Mouse (Mus musculus): ENCODE measurements around the gene Sptssa. TPM values are rescaled to one million over a fixed set of nuclear protein-coding genes. Genes with fewer than 3 reads are reported as not detected.

Gene Sptssa
- polyA plus RNA-seq, 1 experiment from 2014 or later = 244 TPM

DNA sequence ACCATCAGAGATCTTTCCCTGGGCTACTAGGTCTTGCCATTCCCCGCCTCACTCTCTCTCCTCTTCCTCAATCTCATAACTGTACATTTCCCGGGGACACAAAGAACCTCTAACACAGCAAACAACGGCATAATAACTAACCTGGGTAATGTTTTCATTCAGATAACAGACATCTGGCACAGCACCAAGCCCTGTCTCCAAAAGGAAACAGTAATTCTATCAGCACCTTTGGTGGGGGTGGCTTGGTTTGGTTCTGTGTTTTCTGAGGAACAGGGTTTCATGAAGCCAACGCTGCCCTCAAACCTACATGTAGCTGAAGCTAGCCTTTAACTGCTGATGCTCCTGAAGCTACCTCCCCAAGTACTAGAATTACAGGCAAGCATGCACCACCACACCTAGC, 2.2 kb downstream of the Sptssa start:
- Histone ChIP-seq H3K4me2 (0 out of 2 replicates have a peak overlapping the region, but pooled peaks have one; percentile 69), H3K4me1 (peaks cover 14% of the 10 kb centered on the region), H3K27ac (no peak overlapping the region), H3K4me3 (peak overlapping the region; percentile 63; the same call in 1 of the 2 replicates), H3K27me3 (no peaks in the 10 kb centered on the region), H3K9ac (no peak overlapping the region), H3K9me3 (no peaks in the 10 kb centered on the region), H3K36me3 (no peaks in the 10 kb centered on the region; the same call in 1 of the 2 replicates)
- ATAC-seq (ENCODE audit: insufficient number of reproducible peaks, low FRiP score, low TSS enrichment, low read depth) = no peak
- 43% methylated on average over 4 of the region's 4 CpGs for WGBS

DNA sequence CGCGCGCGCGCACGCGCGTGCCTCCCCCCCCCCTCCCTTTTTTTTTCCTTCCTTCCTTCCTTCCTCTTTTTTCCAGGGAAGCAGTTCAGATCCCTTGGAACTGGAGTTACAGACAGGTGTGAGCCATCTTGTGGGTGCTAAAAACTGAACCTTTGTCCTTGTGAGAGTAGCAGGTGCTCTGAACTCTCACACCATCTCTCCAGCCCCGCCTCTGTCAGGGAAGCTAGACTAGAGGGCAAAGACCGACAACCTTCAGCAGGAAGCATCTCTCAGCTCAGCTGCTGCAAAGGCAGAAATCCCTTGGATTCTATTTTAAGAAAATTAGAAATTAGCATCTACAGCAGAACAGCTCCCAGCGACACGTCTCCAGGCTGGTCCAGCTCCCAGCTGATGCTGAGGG, 4.0 kb downstream of the Sptssa start:
- WGBS = 80% methylated on average over 12 of the region's 12 CpGs
- no peak overlapping the region for H3K4me3 ChIP-seq
- no peak for ATAC-seq (ENCODE audit: insufficient number of reproducible peaks, low FRiP score, low TSS enrichment, low read depth)
- peaks cover 6% of the 10 kb centered on the region; the same call in 1 of the 2 replicates for H3K36me3 ChIP-seq
- H3K27ac ChIP-seq = no peak overlapping the region
- no peaks in the 10 kb centered on the region for H3K27me3 ChIP-seq
- no peaks in the 10 kb centered on the region for H3K9me3 ChIP-seq
- H3K4me1 ChIP-seq = peaks cover 14% of the 10 kb centered on the region
- H3K9ac ChIP-seq = no peak overlapping the region
- no peak overlapping the region for H3K4me2 ChIP-seq

DNA sequence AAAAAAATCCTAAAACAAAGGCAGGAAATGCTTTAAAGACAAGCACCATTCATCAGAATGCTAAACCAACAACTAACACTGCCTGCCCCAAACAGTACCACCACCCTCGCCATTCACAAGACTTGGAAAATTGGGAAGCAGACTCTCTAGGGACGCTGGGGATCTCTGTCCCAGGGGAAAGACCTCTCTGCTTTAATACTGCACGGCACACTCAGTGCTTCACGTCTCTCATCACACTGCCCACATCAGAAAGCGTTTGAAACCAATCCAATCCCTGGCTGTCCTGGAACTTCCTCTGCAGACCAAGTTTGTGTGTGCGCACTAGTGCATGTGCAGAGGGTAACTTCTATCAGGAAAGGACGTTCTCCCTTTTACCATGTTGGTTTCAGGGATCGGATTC, 4.6 kb downstream of the Sptssa start:
- H3K27ac ChIP-seq = no peak overlapping the region
- no peak for ATAC-seq (ENCODE audit: insufficient number of reproducible peaks, low FRiP score, low TSS enrichment, low read depth)
- H3K36me3 ChIP-seq = peaks cover 10% of the 10 kb centered on the region
- no peak overlapping the region for H3K9ac ChIP-seq
- H3K4me2 ChIP-seq = no peak overlapping the region
- no peaks in the 10 kb centered on the region for H3K9me3 ChIP-seq
- WGBS = 70% methylated on average over 8 of the region's 8 CpGs
- no peak overlapping the region for H3K4me3 ChIP-seq
- H3K27me3 ChIP-seq = no peaks in the 10 kb centered on the region
- peaks cover 14% of the 10 kb centered on the region for H3K4me1 ChIP-seq

DNA sequence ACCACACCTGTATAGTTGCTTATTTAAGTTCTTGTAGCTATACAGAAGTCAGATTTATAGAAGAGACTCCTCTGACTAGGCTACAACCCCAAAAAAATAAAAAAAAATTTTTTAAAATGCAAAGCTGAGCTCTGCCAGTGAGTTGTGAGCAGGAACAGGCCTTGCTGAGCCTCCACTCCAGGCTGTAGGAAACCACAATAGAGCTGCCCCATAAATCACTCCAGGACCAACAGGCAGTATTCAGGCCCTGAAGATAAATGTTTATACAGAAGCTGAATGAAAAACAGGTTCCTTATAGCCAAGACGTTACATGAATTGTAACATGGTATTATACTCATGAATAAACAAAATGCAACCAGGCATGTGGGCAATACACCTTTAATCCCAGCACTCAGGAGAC, 5.2 kb downstream of the Sptssa start:
- WGBS = 29% methylated on average over 1 of the region's 1 CpGs
- H3K27ac ChIP-seq = no peak overlapping the region
- no peak overlapping the region for H3K4me2 ChIP-seq
- H3K9ac ChIP-seq = no peak overlapping the region
- H3K27me3 ChIP-seq = no peaks in the 10 kb centered on the region
- H3K36me3 ChIP-seq = peaks cover 17% of the 10 kb centered on the region
- peaks cover 14% of the 10 kb centered on the region for H3K4me1 ChIP-seq
- ATAC-seq (ENCODE audit: insufficient number of reproducible peaks, low FRiP score, low TSS enrichment, low read depth) = no peak
- H3K9me3 ChIP-seq = no peaks in the 10 kb centered on the region
- no peak overlapping the region for H3K4me3 ChIP-seq

DNA sequence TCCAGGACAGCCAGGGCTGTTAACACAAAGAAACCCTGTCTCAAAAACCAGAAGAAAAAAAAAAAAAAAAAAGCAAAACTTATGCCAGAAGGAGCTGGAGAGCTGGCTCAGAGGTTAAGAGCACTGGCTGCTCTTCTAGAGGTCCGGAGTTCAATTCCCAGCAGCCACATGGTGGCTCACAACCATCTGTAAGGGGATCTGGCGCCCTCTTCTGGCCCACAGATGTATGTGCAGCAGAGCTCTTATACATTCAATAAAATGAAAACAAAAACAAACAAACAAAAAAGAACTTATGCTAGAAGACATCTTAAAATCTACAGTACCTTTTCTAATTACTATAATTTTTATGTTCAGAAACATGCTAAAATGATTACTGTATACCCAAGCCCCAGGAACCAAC, 11.4 kb downstream of the Sptssa start:
- Histone ChIP-seq H3K27ac (no peak overlapping the region), H3K9ac (no peak overlapping the region), H3K4me2 (no peak overlapping the region), H3K4me1 (no peaks in the 10 kb centered on the region), H3K9me3 (no peaks in the 10 kb centered on the region), H3K4me3 (no peak overlapping the region), H3K27me3 (no peaks in the 10 kb centered on the region), H3K36me3 (peaks cover 24% of the 10 kb centered on the region)
- 79% methylated on average over 2 of the region's 2 CpGs for WGBS
- no peak for ATAC-seq (ENCODE audit: insufficient number of reproducible peaks, low FRiP score, low TSS enrichment, low read depth)

DNA sequence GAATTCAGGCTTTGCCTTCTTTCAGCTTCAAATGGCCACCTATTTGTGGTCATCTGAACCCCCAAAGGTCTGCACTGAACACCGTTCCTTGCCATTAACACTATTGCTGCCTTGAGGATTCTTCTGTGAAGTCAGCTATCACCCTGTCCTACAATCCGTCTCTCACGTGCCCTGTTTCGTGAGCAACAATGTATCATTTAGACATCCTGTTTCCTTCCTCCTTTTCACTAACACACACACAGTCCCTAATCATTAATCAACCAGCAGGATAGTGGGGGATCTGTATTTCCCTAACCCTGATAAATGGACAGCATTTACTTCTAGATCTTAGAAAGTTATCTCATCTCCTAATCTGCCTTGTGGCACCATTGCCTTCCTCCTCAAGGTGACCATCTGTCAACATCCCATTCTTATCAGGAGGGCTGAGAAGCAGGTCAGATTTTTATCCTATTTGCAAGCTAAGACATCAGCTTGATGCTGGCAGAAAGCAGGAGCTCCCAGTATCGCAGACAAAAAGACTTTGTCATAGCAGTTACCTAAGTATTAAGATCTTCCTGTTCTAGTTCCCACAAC, 13.0 kb downstream of the Sptssa start:
- H3K36me3 ChIP-seq = peaks cover 24% of the 10 kb centered on the region
- no peaks in the 10 kb centered on the region for H3K4me1 ChIP-seq
- no peaks in the 10 kb centered on the region for H3K27me3 ChIP-seq
- ATAC-seq (ENCODE audit: insufficient number of reproducible peaks, low FRiP score, low TSS enrichment, low read depth) = no peak
- no peak overlapping the region for H3K4me3 ChIP-seq
- no peak overlapping the region for H3K9ac ChIP-seq
- H3K9me3 ChIP-seq = no peaks in the 10 kb centered on the region
- H3K4me2 ChIP-seq = no peak overlapping the region
- H3K27ac ChIP-seq = no peak overlapping the region
- WGBS = 70% methylated on average over 5 of the region's 5 CpGs

DNA sequence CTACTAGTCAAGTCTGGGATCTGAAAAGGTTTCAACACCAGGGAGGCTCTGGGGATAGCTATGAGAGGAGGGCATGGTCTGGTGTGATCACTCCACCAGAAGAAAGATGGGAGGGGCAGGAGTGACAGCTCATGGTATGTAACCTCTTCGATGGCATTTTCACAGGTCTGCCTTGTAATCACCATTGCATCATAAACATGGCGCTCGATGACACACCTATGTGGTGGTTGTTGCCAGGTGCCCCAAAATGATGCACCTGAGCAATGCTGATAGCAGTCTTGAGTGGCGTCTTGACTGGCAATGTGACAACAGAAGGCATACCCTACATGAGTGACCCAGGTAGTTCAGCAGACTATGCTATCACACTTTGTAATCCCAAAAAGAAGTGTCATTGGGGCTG, 15.0 kb downstream of the Sptssa start:
- Histone ChIP-seq H3K27ac (no peak overlapping the region), H3K9ac (no peak overlapping the region), H3K4me1 (no peaks in the 10 kb centered on the region), H3K27me3 (no peaks in the 10 kb centered on the region), H3K4me3 (no peak overlapping the region), H3K9me3 (no peaks in the 10 kb centered on the region), H3K4me2 (no peak overlapping the region), H3K36me3 (peaks cover 9% of the 10 kb centered on the region)
- 93% methylated on average over 4 of the region's 4 CpGs for WGBS
- ATAC-seq (ENCODE audit: insufficient number of reproducible peaks, low FRiP score, low TSS enrichment, low read depth) = no peak

DNA sequence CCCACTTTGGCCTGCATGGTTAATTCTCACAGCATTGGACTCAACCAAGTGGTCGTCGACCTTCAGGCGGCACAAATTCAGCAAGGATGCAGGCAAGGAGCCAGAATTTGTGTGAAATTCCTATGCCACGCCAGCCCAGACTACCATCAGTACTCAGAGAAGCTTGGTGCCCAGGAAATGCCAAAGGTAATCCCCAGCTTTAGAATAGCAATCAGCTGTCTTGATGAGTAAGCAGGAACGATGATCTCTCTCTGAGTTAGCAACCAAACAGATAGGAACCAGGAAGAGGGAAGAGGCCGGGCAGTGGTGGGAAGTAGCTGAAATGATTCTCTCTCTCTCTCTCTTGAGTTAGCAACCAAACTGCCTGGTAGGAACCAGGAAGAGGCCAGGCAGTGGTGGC, 16.1 kb downstream of the Sptssa start:
- 80% methylated on average over 6 of the region's 6 CpGs for WGBS
- no peak overlapping the region for H3K4me2 ChIP-seq

DNA sequence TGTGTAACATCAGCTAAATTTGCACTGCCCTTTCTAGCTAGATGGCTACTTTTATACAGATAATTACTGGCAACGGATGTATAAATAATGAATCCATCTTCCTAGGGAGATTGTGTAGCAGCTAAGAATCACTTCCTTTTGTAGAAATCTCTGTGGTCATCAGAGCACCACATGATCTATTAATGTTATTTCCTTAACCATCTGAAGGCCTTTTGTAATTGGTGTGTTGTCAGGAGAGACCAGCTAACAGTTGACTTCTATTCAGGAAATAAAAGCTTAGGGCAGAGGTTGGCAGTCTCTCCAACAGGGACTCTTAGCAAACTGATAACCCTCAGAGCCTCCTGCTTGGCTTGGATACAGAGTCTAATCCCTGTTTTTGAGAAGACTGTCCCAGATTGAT, 19.3 kb downstream of the Sptssa start:
- H3K4me2 ChIP-seq = no peak overlapping the region
- WGBS = 80% methylated on average over 1 of the region's 1 CpGs
- H3K27me3 ChIP-seq = no peaks in the 10 kb centered on the region
- peaks cover 3% of the 10 kb centered on the region for H3K36me3 ChIP-seq
- no peaks in the 10 kb centered on the region for H3K4me1 ChIP-seq
- ATAC-seq (ENCODE audit: insufficient number of reproducible peaks, low FRiP score, low TSS enrichment, low read depth) = no peak
- no peak overlapping the region for H3K27ac ChIP-seq
- H3K4me3 ChIP-seq = no peak overlapping the region
- H3K9me3 ChIP-seq = no peaks in the 10 kb centered on the region
- H3K9ac ChIP-seq = no peak overlapping the region

More for the DNA sequence above, 16.1 kb downstream of the Sptssa start:
- Histone ChIP-seq H3K9ac (no peak overlapping the region), H3K4me1 (no peaks in the 10 kb centered on the region), H3K9me3 (no peaks in the 10 kb centered on the region), H3K36me3 (peaks cover 7% of the 10 kb centered on the region), H3K27me3 (no peaks in the 10 kb centered on the region), H3K27ac (no peak overlapping the region), H3K4me3 (no peak overlapping the region)
- no peak for ATAC-seq (ENCODE audit: insufficient number of reproducible peaks, low FRiP score, low TSS enrichment, low read depth)

DNA sequence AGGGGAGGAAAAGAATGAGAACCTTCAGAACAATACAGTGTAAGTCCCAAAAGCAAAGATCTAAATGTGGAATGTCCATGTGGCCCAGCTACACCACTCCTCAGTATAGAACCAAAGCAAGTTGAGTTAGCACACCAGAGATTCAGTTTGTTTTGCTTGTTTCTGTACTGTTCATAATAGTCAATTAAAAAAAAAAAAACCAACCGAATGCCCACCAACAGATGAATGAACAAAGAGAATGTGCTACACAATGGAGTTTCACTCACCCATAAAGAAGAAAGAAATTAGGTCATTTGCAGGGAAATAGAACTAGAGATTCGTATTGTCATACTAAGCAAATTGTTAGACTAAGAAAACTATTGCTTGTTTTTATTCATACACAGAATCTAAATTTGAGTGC, 24.2 kb downstream of the Sptssa start:
- no peak for ATAC-seq (ENCODE audit: insufficient number of reproducible peaks, low FRiP score, low TSS enrichment, low read depth)
- H3K9ac ChIP-seq = no peak overlapping the region
- no peaks in the 10 kb centered on the region for H3K27me3 ChIP-seq
- WGBS = 83% methylated on average over 2 of the region's 2 CpGs
- no peaks in the 10 kb centered on the region for H3K4me1 ChIP-seq
- H3K9me3 ChIP-seq = no peaks in the 10 kb centered on the region
- no peak overlapping the region for H3K4me3 ChIP-seq
- H3K27ac ChIP-seq = no peak overlapping the region
- H3K36me3 ChIP-seq = no peaks in the 10 kb centered on the region
- no peak overlapping the region for H3K4me2 ChIP-seq

DNA sequence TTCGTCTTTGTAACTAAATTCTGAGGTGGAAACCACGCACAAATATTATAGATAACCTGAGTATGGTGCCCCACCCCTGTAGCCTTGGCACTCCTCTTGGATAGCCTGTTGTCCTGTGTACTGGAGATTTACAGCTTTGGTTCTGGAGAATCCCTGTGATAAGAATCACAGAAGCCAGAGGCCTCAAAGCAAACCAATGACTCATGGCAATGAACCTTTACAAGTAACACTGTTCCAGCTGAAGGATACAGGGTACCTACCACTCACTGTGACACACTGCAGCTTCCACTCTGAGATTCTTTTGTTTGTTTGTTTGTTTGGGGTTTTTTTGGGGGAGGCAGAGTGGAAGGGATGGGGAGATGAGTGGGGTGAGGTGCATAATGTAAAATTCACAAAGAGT, 34.4 kb downstream of the Sptssa start:
- no peaks in the 10 kb centered on the region for H3K4me1 ChIP-seq
- H3K4me2 ChIP-seq = no peak overlapping the region
- no peak overlapping the region for H3K4me3 ChIP-seq
- no peak for ATAC-seq (ENCODE audit: insufficient number of reproducible peaks, low FRiP score, low TSS enrichment, low read depth)
- no peaks in the 10 kb centered on the region for H3K36me3 ChIP-seq
- H3K27me3 ChIP-seq = no peaks in the 10 kb centered on the region
- H3K27ac ChIP-seq = no peak overlapping the region
- H3K9ac ChIP-seq = no peak overlapping the region
- no peaks in the 10 kb centered on the region for H3K9me3 ChIP-seq
- WGBS = 90% methylated on average over 2 of the region's 2 CpGs

DNA sequence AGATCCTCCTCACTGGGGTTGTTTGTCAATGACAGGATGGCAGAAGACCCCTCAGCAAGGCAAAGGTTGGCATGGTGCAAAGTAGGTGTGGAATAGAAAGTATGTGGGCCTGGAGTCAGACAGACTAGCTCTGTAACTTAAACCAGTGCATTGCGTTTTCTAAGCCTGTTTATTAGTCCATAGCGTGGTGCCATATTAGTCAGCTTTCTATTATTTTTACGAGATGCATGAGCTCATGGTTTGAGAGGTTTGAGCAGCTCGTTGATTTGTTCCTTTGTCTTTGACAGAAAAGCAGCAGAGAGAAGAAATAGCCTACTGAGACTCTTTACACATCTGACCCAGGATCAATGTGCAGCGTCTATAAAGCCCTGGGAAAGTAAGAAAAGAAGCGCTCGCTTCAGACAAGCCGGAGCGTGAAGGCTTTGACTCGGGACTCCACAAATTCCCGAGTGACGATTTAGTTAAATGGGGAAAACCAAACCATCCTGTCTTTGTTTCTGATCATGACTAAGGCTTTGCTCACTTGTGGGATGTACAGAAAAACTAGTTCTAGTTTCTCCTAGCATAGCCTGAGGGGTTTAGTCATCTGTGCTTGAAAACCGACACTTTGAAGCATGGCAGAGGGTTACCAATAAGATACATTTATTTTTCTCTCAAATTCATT, 36.2 kb downstream of the Sptssa start:
- Histone ChIP-seq H3K36me3 (no peaks in the 10 kb centered on the region), H3K9me3 (no peaks in the 10 kb centered on the region), H3K4me2 (no peak overlapping the region), H3K4me3 (no peak overlapping the region), H3K27me3 (no peaks in the 10 kb centered on the region), H3K4me1 (no peaks in the 10 kb centered on the region), H3K27ac (peak overlapping the region; percentile 47; the same call in 1 of the 2 replicates), H3K9ac (no peak overlapping the region)
- ATAC-seq (ENCODE audit: insufficient number of reproducible peaks, low FRiP score, low TSS enrichment, low read depth) = no peak
- WGBS = 30% methylated on average over 13 of the region's 13 CpGs

Data from limb, embryonic 15.5 days (tissue).